Mouse (Mus musculus): ENCODE measurements at regions not wholly inside any gene's neighbourhood (a gene's known extent, or its start where the extent isn't known, plus 50 kb on each side); places are given as distances from the start of the nearest gene placed in this dataset.
"Not testable (repeated sequence)": the region's sequence is repeated elsewhere in the genome, so short reads cannot be mapped to it uniquely, and the experiment has no call there.

DNA sequence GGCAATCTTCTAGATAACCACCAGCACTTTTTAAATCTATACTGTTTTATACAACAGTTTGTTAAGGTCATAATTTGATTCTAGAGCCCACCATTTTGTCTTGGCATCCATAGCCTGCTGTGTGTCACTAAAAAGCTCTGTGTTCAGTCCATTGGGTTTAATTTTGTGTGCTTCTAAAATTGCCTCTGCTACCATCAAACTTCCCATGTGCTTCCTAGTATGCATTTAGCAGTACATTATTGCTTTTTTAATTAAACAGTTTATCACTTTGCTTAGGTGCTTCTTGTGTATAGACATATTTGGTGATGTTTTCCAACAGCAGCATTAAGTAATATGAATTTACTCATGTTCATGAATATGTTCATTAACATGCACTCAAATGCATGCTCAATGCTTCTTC lies 102.4 kb upstream of the Egfr start:
- no peak for DNase-seq

DNA sequence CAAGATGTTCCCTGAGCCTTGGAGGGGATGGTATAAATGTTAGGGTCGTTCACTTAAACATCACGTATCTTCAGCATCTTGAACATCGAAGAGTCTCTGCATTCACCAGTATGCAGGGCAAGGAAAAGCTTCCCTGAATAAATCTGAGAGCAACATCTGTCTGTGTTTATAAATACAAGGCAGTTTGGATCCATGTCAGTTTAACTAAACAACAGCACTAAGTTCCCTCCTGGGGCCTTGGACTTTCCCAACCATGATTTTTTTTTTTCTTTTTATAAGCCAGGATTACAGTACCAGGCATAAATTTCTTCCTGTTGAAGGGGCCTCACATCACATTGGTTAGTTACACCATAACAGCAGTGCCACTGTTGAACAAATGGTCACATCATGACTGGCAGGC lies 88.2 kb upstream of the Egfr start:
- no peak for DNase-seq

DNA sequence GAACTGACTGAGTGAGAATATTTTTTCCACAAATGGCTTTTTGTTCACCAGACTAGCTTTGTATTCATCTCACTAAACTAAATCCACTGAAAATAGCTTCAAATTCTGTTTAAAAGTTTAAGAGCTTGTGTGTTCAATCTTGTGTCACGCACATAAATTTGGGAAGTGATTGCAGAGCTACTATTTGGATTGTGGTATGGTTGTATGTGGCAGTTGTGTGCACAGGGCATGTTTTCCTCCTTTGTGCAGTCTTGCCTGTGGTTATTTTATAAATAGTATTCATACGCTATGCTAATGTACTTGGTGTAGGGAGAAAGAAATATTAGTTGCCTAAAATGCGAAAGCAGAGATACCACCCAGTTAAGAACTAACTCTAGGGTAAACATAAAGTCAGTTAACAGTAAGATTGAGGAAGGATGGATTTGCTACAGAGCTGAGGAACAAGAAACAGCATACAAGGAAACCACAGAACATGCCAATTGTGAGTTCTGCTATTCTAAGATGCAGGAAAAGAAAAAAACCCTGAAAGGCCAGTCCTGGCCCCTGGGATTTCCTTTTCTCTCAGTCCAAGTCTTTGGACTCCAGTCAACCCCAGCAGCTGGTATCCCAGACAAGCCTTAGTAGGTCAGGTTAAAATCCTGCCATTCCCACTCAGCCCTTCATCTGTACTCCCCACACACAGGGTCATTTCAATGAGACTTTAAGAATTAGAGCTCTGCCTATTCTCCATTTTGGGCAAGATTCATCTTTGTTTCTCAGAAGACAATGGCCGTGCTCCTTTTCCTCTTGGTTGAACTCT lies 82.4 kb upstream of the Egfr start:
- DNase-seq = no peak

DNA sequence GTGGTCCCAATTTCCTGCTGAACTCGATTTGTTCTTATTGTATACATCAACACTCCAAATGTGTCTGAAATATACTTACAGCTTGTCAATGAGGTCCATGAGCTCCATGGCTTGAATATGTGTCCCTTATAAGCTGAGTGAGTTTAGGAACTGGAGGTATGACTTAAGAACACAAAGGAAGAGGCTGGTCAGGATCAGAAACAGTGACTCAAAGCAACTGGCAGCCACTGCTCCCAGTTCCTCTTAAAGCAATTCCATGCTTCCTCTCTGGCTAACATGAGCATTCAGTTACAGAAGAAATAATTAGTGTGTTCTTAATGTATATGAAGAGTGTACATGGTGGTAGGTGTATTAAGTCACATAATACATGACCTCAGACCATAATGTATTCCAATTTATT lies 81.7 kb upstream of the Egfr start:
- DNase-seq = no peak

DNA sequence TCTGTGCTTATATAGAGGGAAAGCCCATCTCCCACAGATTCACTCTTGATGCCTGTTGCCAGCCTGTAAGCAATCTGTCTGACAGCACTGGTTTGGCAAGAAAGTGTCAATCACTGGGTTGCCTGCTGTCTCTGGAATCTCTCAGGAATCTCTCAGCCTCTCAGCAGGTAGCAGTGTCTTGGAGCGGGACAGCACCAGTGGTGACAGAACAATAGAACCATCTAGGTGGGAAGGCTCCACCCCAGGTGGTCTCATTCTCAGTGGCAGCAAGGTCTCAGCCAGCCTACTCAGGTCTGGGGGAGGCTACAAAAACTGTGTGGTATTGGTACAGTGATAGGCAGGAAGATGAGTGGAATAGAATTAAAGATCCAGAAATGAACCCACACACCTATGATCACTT lies 76.1 kb upstream of the Egfr start:
- not testable (repeated sequence) for DNase-seq

DNA sequence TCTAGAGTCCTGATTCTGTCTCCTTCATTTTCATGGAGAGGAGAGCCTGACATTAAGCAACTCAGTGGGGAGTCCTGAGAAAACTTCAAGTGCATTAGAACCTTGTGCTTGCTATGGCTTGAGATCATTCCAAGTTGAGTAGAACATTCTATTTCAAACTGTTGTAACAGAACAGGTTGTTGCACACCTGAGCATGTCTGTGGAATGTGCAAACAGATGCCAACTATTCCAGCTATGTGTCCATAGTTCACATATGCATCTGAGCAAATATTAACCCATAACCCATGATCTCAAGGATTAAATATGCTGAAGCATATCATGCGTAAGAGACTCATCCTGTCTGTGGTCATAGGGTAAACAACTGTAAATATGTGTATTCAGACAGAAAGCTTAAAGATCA lies 68.5 kb upstream of the Egfr start:
- DNase-seq = no peak

DNA sequence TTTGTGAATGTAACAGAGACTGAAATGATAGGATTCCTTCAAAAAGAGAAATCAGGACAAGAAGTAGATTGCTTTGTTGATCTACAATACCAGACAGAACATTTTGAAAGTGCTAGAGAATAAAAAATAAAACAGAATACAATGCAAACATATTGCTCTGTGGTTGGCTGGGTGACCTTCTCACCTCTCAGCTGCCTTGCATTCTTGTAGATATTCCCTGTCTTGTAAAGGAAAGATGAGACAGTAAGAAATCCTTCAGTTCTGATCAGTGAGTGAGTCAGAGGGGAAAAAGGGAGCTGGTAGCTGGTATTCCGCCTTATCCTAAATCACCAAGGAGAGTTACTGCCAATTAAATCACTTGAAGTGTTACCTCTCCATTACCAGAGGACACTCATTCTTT lies 56.4 kb upstream of the Egfr start:
- DNase-seq = no peak

DNA sequence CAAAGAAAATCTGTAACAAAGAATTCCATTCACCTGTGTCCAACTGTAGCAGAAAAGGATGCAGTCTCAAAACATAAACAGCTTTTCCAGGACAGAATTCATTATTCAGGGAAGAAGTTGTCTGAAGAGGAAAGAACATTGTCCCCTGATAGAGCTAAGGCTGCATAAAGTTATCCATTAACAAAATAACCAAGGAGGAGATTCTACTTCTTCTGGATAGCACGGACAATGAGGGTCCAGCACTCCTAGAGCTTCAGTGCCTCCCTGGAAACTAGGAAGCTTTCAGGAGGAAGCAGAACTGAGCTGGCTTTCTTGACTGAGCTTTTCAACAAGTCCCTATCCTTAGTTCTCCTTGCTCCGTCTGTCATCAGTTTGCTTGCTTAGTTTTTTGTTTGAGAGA lies 55.2 kb upstream of the Egfr start:
- no peak for DNase-seq

DNA sequence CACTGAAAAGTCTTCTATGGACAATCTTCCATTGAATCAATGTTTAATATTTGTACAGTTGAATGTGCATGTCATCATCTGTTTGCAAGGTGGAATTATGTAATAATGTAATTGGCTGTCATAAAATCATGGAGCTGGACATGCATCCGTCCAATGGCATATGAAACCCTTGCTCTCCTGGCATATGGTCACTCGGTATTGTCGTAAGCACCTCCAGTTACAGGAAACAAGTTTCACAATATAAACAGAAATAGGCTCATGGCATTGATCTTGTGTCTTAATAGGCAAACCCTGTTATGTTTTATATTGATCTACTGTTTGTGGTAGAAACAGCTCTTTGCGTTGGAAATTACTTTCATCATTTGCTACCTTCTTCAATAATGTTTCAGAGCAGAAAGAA lies 50.2 kb upstream of the Egfr start:
- no peak for DNase-seq

All from cerebellum, adult 8-10 months (tissue).